Mouse (Mus musculus) erythroblast, embryonic 14.5 days (primary cell): Measurements from ENCODE around the gene Limk2.

Experiments used
- GATA1 ChIP-seq: IDR thresholded peaks from 2 replicates; pipeline ENCODE4 v1.6.1; 2012; ENCODE audit warnings: low read length, inconsistent platforms, mixed read lengths
- TAL1 ChIP-seq: IDR thresholded peaks from 3 replicates; pipeline ENCODE4 v1.6.1; 2012; ENCODE audit warnings: low read length, inconsistent platforms, mixed read lengths

- TF ChIP-seq GATA1 (no peak), TAL1 (no peak)
Observed at GRCm38 (mm10) chr11:3398318-3398717, 10.7 kb downstream of the Limk2 start.
